Comparison of ENCODE assay signal across 8 mouse cellular contexts in genomic region chr11:116078221-116078620, GRCm38 (mm10). TPM values are rescaled to one million over a fixed set of nuclear protein-coding genes. Genes with fewer than 3 reads are reported as not detected.
A peak's percentile ranks its signal among the peaks of the same experiment; 100 is the strongest.
DNase-seq lines count a peak whose midpoint lies in the region; ATAC-seq lines count a peak whose summit lies in the region.

No protein-coding gene starts in this region.

- peak; percentile 7; the same call in 1 of the 2 replicates for ATAC-seq in heart, embryonic 15.5 days (replicated peaks; ENCODE audit: insufficient number of reproducible peaks, insufficient read depth, low FRiP score, low read depth)
- no peak for ATAC-seq in limb, embryonic 12.5 days (ENCODE audit: insufficient number of reproducible peaks, insufficient read depth, low FRiP score, low TSS enrichment, low read depth)

- 22% methylated on average over 16 of the region's 16 CpGs for WGBS in heart, embryonic 15.5 days
- 8% methylated on average over 16 of the region's 16 CpGs for WGBS in limb, embryonic 12.5 days
- WGBS in midbrain, embryonic 10.5 days, result 13% methylated on average over 16 of the region's 16 CpGs

- no peaks in the 10 kb centered on the region for H3K27me3 ChIP-seq in heart, embryonic 15.5 days
- H3K27me3 ChIP-seq in limb, embryonic 12.5 days, result no peaks in the 10 kb centered on the region
- no peaks in the 10 kb centered on the region; the same call in 1 of the 2 replicates for H3K27me3 ChIP-seq in midbrain, embryonic 10.5 days (ENCODE audit: low read depth, poor library complexity, severe bottlenecking)
- no peaks in the 10 kb centered on the region for H3K27me3 ChIP-seq in splenic B cell, adult 2 months (ENCODE audit: control insufficient read depth, insufficient read depth, low read length, poor library complexity, severe bottlenecking)

- peak; percentile 65 to 70 for DNase-seq in heart, adult 18-20 months
- no peak for DNase-seq in heart, adult 9 months (ENCODE audit: low spot score in 2 of 2)
- DNase-seq in cerebellum, postnatal 10 days, result peak; percentile 82 to 87
- DNase-seq in midbrain, embryonic 10.5 days (ENCODE audit: low spot score), result peak; percentile 69
- peak; percentile 84 for DNase-seq in splenic B cell, adult 2 months (ENCODE audit: low read depth, low spot score)
- DNase-seq in layer of hippocampus, adult 9-11 months, result no peak

- peak overlapping the region; percentile 49 for H3K27ac ChIP-seq in heart, embryonic 15.5 days
- H3K27ac ChIP-seq in limb, embryonic 12.5 days, result peak overlapping the region; percentile 12; the same call in 1 of the 2 replicates
- H3K27ac ChIP-seq in midbrain, embryonic 10.5 days (replicated peaks), result peak overlapping the region; percentile 88

- peaks cover 34% of the 10 kb centered on the region for H3K4me1 ChIP-seq in heart, embryonic 15.5 days (replicated peaks)
- peaks cover 19% of the 10 kb centered on the region for H3K4me1 ChIP-seq in limb, embryonic 12.5 days (replicated peaks)
- H3K4me1 ChIP-seq in midbrain, embryonic 10.5 days, result peaks cover 65% of the 10 kb centered on the region

- H3K4me3 ChIP-seq in heart, embryonic 15.5 days, result peak overlapping the region; percentile 25
- H3K4me3 ChIP-seq in limb, embryonic 12.5 days (replicated peaks), result peak overlapping the region; percentile 26
- peak overlapping the region; percentile 49 for H3K4me3 ChIP-seq in midbrain, embryonic 10.5 days

- H3K9me3 ChIP-seq in heart, embryonic 15.5 days (replicated peaks), result no peaks in the 10 kb centered on the region
- no peaks in the 10 kb centered on the region for H3K9me3 ChIP-seq in limb, embryonic 12.5 days
- H3K9me3 ChIP-seq in midbrain, embryonic 10.5 days (replicated peaks), result no peaks in the 10 kb centered on the region

- no peak overlapping the region for H3K9ac ChIP-seq in heart, embryonic 15.5 days
- H3K9ac ChIP-seq in limb, embryonic 12.5 days (replicated peaks), result no peak overlapping the region

- H3K4me2 ChIP-seq in heart, embryonic 15.5 days, result peak overlapping the region; percentile 50
- peak overlapping the region; percentile 46 for H3K4me2 ChIP-seq in limb, embryonic 12.5 days

- peaks cover 37% of the 10 kb centered on the region for H3K36me3 ChIP-seq in heart, embryonic 15.5 days
- peaks cover 45% of the 10 kb centered on the region for H3K36me3 ChIP-seq in limb, embryonic 12.5 days
- peaks cover 44% of the 10 kb centered on the region for H3K36me3 ChIP-seq in midbrain, embryonic 10.5 days
- peaks cover 17% of the 10 kb centered on the region for H3K36me3 ChIP-seq in splenic B cell, adult 2 months (ENCODE audit: control insufficient read depth, insufficient read depth, low read length, poor library complexity, severe bottlenecking)

RNA-seq across cellular contexts. Expression of gene Unc13d, which starts 0.5 kb away (rescaled TPM):
- total RNA-seq in heart, adult 18-20 months (2021), result 1 to 10 TPM in 1 of 2 experiments, under 1 TPM in 1; 0.42 to 2.0 TPM
- 1.0 and 3.9 TPM in 2 replicates for polyA plus RNA-seq in heart, embryonic 15.5 days (2015; fragmentation: Nextera tagmentation; extraction: Ambion mirVana)
- 1.4 and 1.7 TPM in 2 replicates for polyA plus RNA-seq in limb, embryonic 12.5 days (2016; fragmentation: Nextera tagmentation; extraction: Ambion mirVana)
- 2.5 and 3.1 TPM in 2 replicates for polyA plus RNA-seq in midbrain, embryonic 10.5 days (2016; fragmentation: Nextera tagmentation; extraction: Ambion mirVana)

RNA-seq across cellular contexts. Expression of gene Wbp2, which starts 8.6 kb away (rescaled TPM):
- total RNA-seq in heart, adult 18-20 months (2021), result 100 to 1,000 TPM in 1 of 2 experiments, 10 to 100 TPM in 1; 93.3 to 109 TPM
- 121 and 139 TPM in 2 replicates for polyA plus RNA-seq in heart, embryonic 15.5 days (2015; fragmentation: Nextera tagmentation; extraction: Ambion mirVana)
- polyA plus RNA-seq in limb, embryonic 12.5 days (2016; fragmentation: Nextera tagmentation; extraction: Ambion mirVana), result 33.2 and 36.6 TPM in 2 replicates
- polyA plus RNA-seq in midbrain, embryonic 10.5 days (2016; fragmentation: Nextera tagmentation; extraction: Ambion mirVana), result 91.8 and 109 TPM in 2 replicates

RNA-seq across cellular contexts. Expression of gene Unk, which starts 48.1 kb away (rescaled TPM):
- total RNA-seq in heart, adult 18-20 months (2021), result 1 to 10 TPM; 5.2 to 7.8 TPM
- 19.5 and 27.3 TPM in 2 replicates for polyA plus RNA-seq in heart, embryonic 15.5 days (2015; fragmentation: Nextera tagmentation; extraction: Ambion mirVana)
- polyA plus RNA-seq in limb, embryonic 12.5 days (2016; fragmentation: Nextera tagmentation; extraction: Ambion mirVana), result 50.0 and 51.8 TPM in 2 replicates
- 46.4 and 52.2 TPM in 2 replicates for polyA plus RNA-seq in midbrain, embryonic 10.5 days (2016; fragmentation: Nextera tagmentation; extraction: Ambion mirVana)

RNA-seq across cellular contexts. Expression of gene Trim47, which starts 48.8 kb away (rescaled TPM):
- 10 to 100 TPM; 24.7 to 27.6 TPM for total RNA-seq in heart, adult 18-20 months (2021)
- 79.1 and 91.1 TPM in 2 replicates for polyA plus RNA-seq in heart, embryonic 15.5 days (2015; fragmentation: Nextera tagmentation; extraction: Ambion mirVana)
- 6.0 and 7.9 TPM in 2 replicates for polyA plus RNA-seq in limb, embryonic 12.5 days (2016; fragmentation: Nextera tagmentation; extraction: Ambion mirVana)
- 2.7 TPM in 2 replicates for polyA plus RNA-seq in midbrain, embryonic 10.5 days (2016; fragmentation: Nextera tagmentation; extraction: Ambion mirVana)

RNA-seq across cellular contexts. Expression of gene H3f3b, which starts 50.5 kb away (rescaled TPM):
- total RNA-seq in heart, adult 18-20 months (2021), result 100 to 1,000 TPM in 1 of 2 experiments, 10 to 100 TPM in 1; 98.0 to 107 TPM
- polyA plus RNA-seq in heart, embryonic 15.5 days (2015; fragmentation: Nextera tagmentation; extraction: Ambion mirVana), result 648 and 727 TPM in 2 replicates
- polyA plus RNA-seq in limb, embryonic 12.5 days (2016; fragmentation: Nextera tagmentation; extraction: Ambion mirVana), result 2,405 and 2,474 TPM in 2 replicates
- 1,512 and 1,693 TPM in 2 replicates for polyA plus RNA-seq in midbrain, embryonic 10.5 days (2016; fragmentation: Nextera tagmentation; extraction: Ambion mirVana)

Comparison
In these comparisons a context has a peak if more than half of its experiments do, and no peak if none do; other contexts are left out.
1. DNase-seq: peak in heart, adult 18-20 months (2 of 2), cerebellum, postnatal 10 days (2 of 2), midbrain, embryonic 10.5 days (single experiment) and splenic B cell, adult 2 months (single experiment); none in heart, adult 9 months (0 of 2) and layer of hippocampus, adult 9-11 months (single experiment).
2. H3K27ac ChIP-seq: peak in every context shown above with its lines; median percentile 88 in midbrain, embryonic 10.5 days; 49 in heart, embryonic 15.5 days; 12 in limb, embryonic 12.5 days.
3. Peak in every context shown above with its lines, with median percentiles within 50 percentile points of each other: H3K4me3 ChIP-seq.